Mouse (Mus musculus): ENCODE measurements around the gene Csnk1g2.

DNA sequence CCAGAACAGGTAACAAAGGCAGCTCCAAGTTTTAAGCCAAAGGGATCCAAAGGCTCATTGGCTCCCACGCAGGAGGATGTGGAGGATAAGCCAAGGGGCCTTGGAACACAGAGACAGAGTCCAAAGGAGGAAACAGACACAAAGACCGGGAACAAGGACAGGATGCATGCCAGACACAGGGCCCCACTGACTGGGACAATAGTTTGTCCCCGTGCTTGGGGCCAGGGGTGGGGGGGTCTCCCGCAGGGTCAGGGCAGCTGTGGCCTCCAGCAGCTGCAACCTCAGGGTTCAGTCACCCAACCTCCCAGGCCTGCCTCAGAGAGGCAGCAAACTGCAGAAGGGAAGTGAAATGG is 35.4 kb upstream of the Csnk1g2 start:
- TF ChIP-seq EP300 (optimal IDR thresholded peaks at IDR 0.05) (no peak), CTCF (IDR thresholded peaks at IDR 0.05; ENCODE audit: low read depth) (no peak)
